Mouse (Mus musculus): ENCODE measurements around the gene Zfp280c. TPM values are rescaled to one million over a fixed set of nuclear protein-coding genes. Genes with fewer than 3 reads are reported as not detected.

Gene Zfp280c
- polyA plus RNA-seq, 1 experiment from 2014 or later, result 7.2 TPM

GRCm38 (mm10) chrX:48521651-48522050, 72.7 kb downstream of the Zfp280c start:
- Histone ChIP-seq H3K9me3 (ENCODE audit: control insufficient read depth, low read length) (no peaks in the 10 kb centered on the region), H3K9ac (ENCODE audit: low read length) (no peak overlapping the region), H3K4me3 (ENCODE audit: control insufficient read depth in 1 of 2, insufficient read depth in 1 of 2, low read depth in 1 of 2, low read length in 2 of 2) (no peak overlapping the region), H3K36me3 (ENCODE audit: control insufficient read depth, insufficient read depth, low read length) (no peaks in the 10 kb centered on the region), H3K4me2 (ENCODE audit: low read length) (no peak overlapping the region), H3K27ac (replicated peaks in 1 of 2; ENCODE audit: control insufficient read depth in 1 of 2, insufficient read depth in 1 of 2, low read depth in 2 of 2, low read length in 2 of 2) (no peak overlapping the region), H3K27me3 (ENCODE audit: control insufficient read depth, insufficient read depth, low read length) (no peaks in the 10 kb centered on the region), H3K4me1 (ENCODE audit: control insufficient read depth in 2 of 2, insufficient read depth in 2 of 2, low read length in 2 of 2) (peaks cover 0 to 8% of the 10 kb centered on the region in 2 experiments; a peak in 1 of 4 replicates)
- no peak for ATAC-seq (ENCODE audit: insufficient number of reproducible peaks, insufficient read depth, low FRiP score, low read depth)
- 53% methylated on average over 3 of the region's 3 CpGs for WGBS

- ATAC-seq (ENCODE audit: insufficient number of reproducible peaks, insufficient read depth, low FRiP score, low read depth), result no peak
- H3K4me1 ChIP-seq (ENCODE audit: control insufficient read depth in 2 of 2, insufficient read depth in 2 of 2, low read length in 2 of 2), result no peaks in the 10 kb centered on the region; a peak in 1 of 4 replicates
These were observed 74.7 kb downstream of the Zfp280c start for GRCm38 (mm10) chrX:48519549-48520085.

GRCm38 (mm10) chrX:48518808-48519548, 75.3 kb downstream of the Zfp280c start, which contains the start of gene Rab33a:
TSS of gene Rab33a (plus strand) at chrX:48519285.
- ATAC-seq (ENCODE audit: insufficient number of reproducible peaks, insufficient read depth, low FRiP score, low read depth), result 0 out of 2 replicates have a peak, but pooled peaks have one; percentile 50
- Histone ChIP-seq H3K4me1 (ENCODE audit: control insufficient read depth in 2 of 2, insufficient read depth in 2 of 2, low read length in 2 of 2) (peaks cover 0 to 3% of the 10 kb centered on the region in 2 experiments; a peak in 2 of 4 replicates), H3K27ac (replicated peaks in 1 of 2; ENCODE audit: control insufficient read depth in 1 of 2, insufficient read depth in 1 of 2, low read depth in 2 of 2, low read length in 2 of 2) (peak within 1 kb of the TSS in 1 of 2 experiments; percentile 4; a peak in 1 of 4 replicates), H3K4me3 (ENCODE audit: control insufficient read depth in 1 of 2, insufficient read depth in 1 of 2, low read depth in 1 of 2, low read length in 2 of 2) (peak within 1 kb of the TSS; percentile 42 to 59), H3K36me3 (ENCODE audit: control insufficient read depth, insufficient read depth, low read length) (no peaks in the 10 kb centered on the region), H3K27me3 (ENCODE audit: control insufficient read depth, insufficient read depth, low read length) (no peaks in the 10 kb centered on the region), H3K9me3 (ENCODE audit: control insufficient read depth, low read length) (no peaks in the 10 kb centered on the region), H3K4me2 (ENCODE audit: low read length) (peak within 1 kb of the TSS; percentile 78), H3K9ac (ENCODE audit: low read length) (peak within 1 kb of the TSS; percentile 60)
- whole genome bisulfite sequencing, result 31% methylated on average over 33 of the region's 33 CpGs

More at GRCm38 (mm10) chrX:48519549-48520085, 74.7 kb downstream of the Zfp280c start:
- Histone ChIP-seq H3K9ac (ENCODE audit: low read length) (peak overlapping the region; percentile 60), H3K4me3 (ENCODE audit: control insufficient read depth in 1 of 2, insufficient read depth in 1 of 2, low read depth in 1 of 2, low read length in 2 of 2) (peak overlapping the region; percentile 42 to 59), H3K36me3 (ENCODE audit: control insufficient read depth, insufficient read depth, low read length) (no peaks in the 10 kb centered on the region), H3K27ac (replicated peaks in 1 of 2; ENCODE audit: control insufficient read depth in 1 of 2, insufficient read depth in 1 of 2, low read depth in 2 of 2, low read length in 2 of 2) (no peak overlapping the region), H3K9me3 (ENCODE audit: control insufficient read depth, low read length) (no peaks in the 10 kb centered on the region), H3K27me3 (ENCODE audit: control insufficient read depth, insufficient read depth, low read length) (no peaks in the 10 kb centered on the region), H3K4me2 (ENCODE audit: low read length) (peak overlapping the region; percentile 78)
- 15% methylated on average over 20 of the region's 20 CpGs for WGBS

GRCm38 (mm10) chrX:48518211-48518807, 76.0 kb downstream of the Zfp280c start:
- 36% methylated on average over 15 of the region's 15 CpGs for WGBS
- Histone ChIP-seq H3K4me1 (ENCODE audit: control insufficient read depth in 2 of 2, insufficient read depth in 2 of 2, low read length in 2 of 2) (peaks cover 0 to 3% of the 10 kb centered on the region in 2 experiments; a peak in 2 of 4 replicates), H3K4me2 (ENCODE audit: low read length) (peak overlapping the region; percentile 78), H3K27me3 (ENCODE audit: control insufficient read depth, insufficient read depth, low read length) (no peaks in the 10 kb centered on the region), H3K9ac (ENCODE audit: low read length) (peak overlapping the region; percentile 60), H3K27ac (replicated peaks in 1 of 2; ENCODE audit: control insufficient read depth in 1 of 2, insufficient read depth in 1 of 2, low read depth in 2 of 2, low read length in 2 of 2) (no peak overlapping the region), H3K36me3 (ENCODE audit: control insufficient read depth, insufficient read depth, low read length) (no peaks in the 10 kb centered on the region), H3K4me3 (ENCODE audit: control insufficient read depth in 1 of 2, insufficient read depth in 1 of 2, low read depth in 1 of 2, low read length in 2 of 2) (peak overlapping the region; percentile 42 to 59), H3K9me3 (ENCODE audit: control insufficient read depth, low read length) (no peaks in the 10 kb centered on the region)
- no peak; the same call in 1 of the 2 replicates for ATAC-seq (ENCODE audit: insufficient number of reproducible peaks, insufficient read depth, low FRiP score, low read depth)

- no peak for ATAC-seq (ENCODE audit: insufficient number of reproducible peaks, insufficient read depth, low FRiP score, low read depth)
- WGBS, result 20% methylated on average over 13 of the region's 13 CpGs
- Histone ChIP-seq H3K9me3 (ENCODE audit: control insufficient read depth, low read length) (no peaks in the 10 kb centered on the region), H3K4me2 (ENCODE audit: low read length) (peak overlapping the region; percentile 57), H3K4me1 (ENCODE audit: control insufficient read depth in 2 of 2, insufficient read depth in 2 of 2, low read length in 2 of 2) (peaks cover 0 to 3% of the 10 kb centered on the region in 2 experiments; a peak in 1 of 4 replicates), H3K4me3 (ENCODE audit: control insufficient read depth in 1 of 2, insufficient read depth in 1 of 2, low read depth in 1 of 2, low read length in 2 of 2) (peak overlapping the region; percentile 56 to 68), H3K9ac (ENCODE audit: low read length) (peak overlapping the region; percentile 69), H3K27me3 (ENCODE audit: control insufficient read depth, insufficient read depth, low read length) (no peaks in the 10 kb centered on the region), H3K27ac (replicated peaks in 1 of 2; ENCODE audit: control insufficient read depth in 1 of 2, insufficient read depth in 1 of 2, low read depth in 2 of 2, low read length in 2 of 2) (peak overlapping the region; percentile 58 to 71), H3K36me3 (ENCODE audit: control insufficient read depth, insufficient read depth, low read length) (no peaks in the 10 kb centered on the region)
These were observed 80.5 kb downstream of the Zfp280c start for GRCm38 (mm10) chrX:48513824-48514223.

- H3K4me1 ChIP-seq (ENCODE audit: control insufficient read depth in 2 of 2, insufficient read depth in 2 of 2, low read length in 2 of 2), result peaks cover 0 to 3% of the 10 kb centered on the region in 2 experiments; a peak in 1 of 4 replicates
- peak within 1 kb of the TSS; percentile 78 for H3K9ac ChIP-seq (ENCODE audit: low read length)
- ATAC-seq (ENCODE audit: insufficient number of reproducible peaks, insufficient read depth, low FRiP score, low read depth), result peak; percentile 98
- H3K4me3 ChIP-seq (ENCODE audit: control insufficient read depth in 1 of 2, insufficient read depth in 1 of 2, low read depth in 1 of 2, low read length in 2 of 2), result peak within 1 kb of the TSS; percentile 56 to 68
- no peaks in the 10 kb centered on the region for H3K9me3 ChIP-seq (ENCODE audit: control insufficient read depth, low read length)
- H3K4me2 ChIP-seq (ENCODE audit: low read length), result peak within 1 kb of the TSS; percentile 65
- peak within 1 kb of the TSS; percentile 58 to 73 for H3K27ac ChIP-seq (replicated peaks in 1 of 2; ENCODE audit: control insufficient read depth in 1 of 2, insufficient read depth in 1 of 2, low read depth in 2 of 2, low read length in 2 of 2)
- no peaks in the 10 kb centered on the region for H3K36me3 ChIP-seq (ENCODE audit: control insufficient read depth, insufficient read depth, low read length)
- WGBS, result 16% methylated on average over 45 of the region's 45 CpGs
- no peaks in the 10 kb centered on the region for H3K27me3 ChIP-seq (ENCODE audit: control insufficient read depth, insufficient read depth, low read length)
These were observed 81.0 kb downstream of the Zfp280c start, which contains the start of gene Aifm1 for GRCm38 (mm10) chrX:48513166-48513807. TSS of gene Aifm1 (minus strand) at chrX:48513563.

- 89% methylated on average over 8 of the region's 8 CpGs for WGBS
- H3K9ac ChIP-seq (ENCODE audit: low read length), result no peak overlapping the region
- H3K4me2 ChIP-seq (ENCODE audit: low read length), result no peak overlapping the region
- no peak overlapping the region for H3K27ac ChIP-seq (replicated peaks in 1 of 2; ENCODE audit: control insufficient read depth in 1 of 2, insufficient read depth in 1 of 2, low read depth in 2 of 2, low read length in 2 of 2)
- no peaks in the 10 kb centered on the region for H3K27me3 ChIP-seq (ENCODE audit: control insufficient read depth, insufficient read depth, low read length)
- no peaks in the 10 kb centered on the region for H3K4me1 ChIP-seq (ENCODE audit: control insufficient read depth in 2 of 2, insufficient read depth in 2 of 2, low read length in 2 of 2)
- no peaks in the 10 kb centered on the region for H3K9me3 ChIP-seq (ENCODE audit: control insufficient read depth, low read length)
- H3K4me3 ChIP-seq (ENCODE audit: control insufficient read depth in 1 of 2, insufficient read depth in 1 of 2, low read depth in 1 of 2, low read length in 2 of 2), result no peak overlapping the region
- H3K36me3 ChIP-seq (ENCODE audit: control insufficient read depth, insufficient read depth, low read length), result peaks cover 55% of the 10 kb centered on the region
- ATAC-seq (ENCODE audit: insufficient number of reproducible peaks, insufficient read depth, low FRiP score, low read depth), result no peak
These were observed 100.5 kb downstream of the Zfp280c start for GRCm38 (mm10) chrX:48493763-48494162.

Measured in heart, embryonic 14.5 days (tissue).